Mouse (Mus musculus) forebrain, embryonic 16.5 days (tissue): ENCODE results near the gene Mast4. TPM values are rescaled to one million over a fixed set of nuclear protein-coding genes. Genes with fewer than 3 reads are reported as not detected.
A peak's percentile ranks its signal among the peaks of the same experiment; 100 is the strongest.

ENCODE experiments used
- ATAC-seq: fragments of 200-750 bp; cut with Nextera tagmentation; 2 replicates; pipeline ENCODE4 v1.8.0; 2017; ENCODE audit warnings: mild to moderate bottlenecking, moderate library complexity
- H3K27ac ChIP-seq: fragments of 300-500 bp; sonication (generic); 2 replicates; pipeline ENCODE4 v1.5.1; 2014; ENCODE audit warnings: low read length, control low read depth
- H3K27me3 ChIP-seq: fragments of 300-500 bp; sonication (generic); replicated peaks from 2 replicates; pipeline ENCODE4 v1.6.1; 2014; ENCODE audit warnings: low read length; ENCODE audit not compliant: control insufficient read depth, insufficient read depth
- H3K36me3 ChIP-seq: fragments of 300-500 bp; sonication (generic); 2 replicates; pipeline ENCODE4 v1.6.1; 2014; ENCODE audit not compliant: control insufficient read depth, insufficient read depth
- H3K4me1 ChIP-seq: fragments of 300-500 bp; sonication (generic); replicated peaks from 2 replicates; pipeline ENCODE4 v1.6.1; 2014; ENCODE audit warnings: low read length; ENCODE audit not compliant: control insufficient read depth, insufficient read depth
- H3K4me2 ChIP-seq: fragments of 300-500 bp; sonication (generic); 2 replicates; pipeline ENCODE4 v1.6.1; 2014; ENCODE audit warnings: mild to moderate bottlenecking, low read length, control low read depth
- H3K4me3 ChIP-seq: fragments of 300-500 bp; sonication (generic); replicated peaks from 2 replicates; pipeline ENCODE4 v1.5.1; 2014; ENCODE audit warnings: mild to moderate bottlenecking, low read length, control low read depth
- H3K9ac ChIP-seq: fragments of 300-500 bp; sonication (generic); replicated peaks from 2 replicates; pipeline ENCODE4 v1.6.1; 2014; ENCODE audit warnings: low read depth, low read length, control low read depth
- H3K9me3 ChIP-seq: fragments of 300-500 bp; sonication (generic); 2 replicates; pipeline ENCODE4 v1.6.1; 2016; ENCODE audit warnings: low read length; ENCODE audit not compliant: control insufficient read depth
- WGBS: fragments of 180-500 bp; shearing (Covaris S2); extraction: QIAGEN DNeasy Blood & Tissue Kit; methylation state at CpG from one replicate; pipeline ENCODE4 v1.1.7; 2014; 5-methylcytosine and 5-hydroxymethylcytosine counted together
- polyA plus RNA-seq: library from polyadenylated mRNA; unstranded; fragments of >200 nt; fragmentation: Nextera tagmentation; extraction: Ambion mirVana; gene quantifications from 2 replicates; pipeline ENCODE4 v1.2.1, GENCODE M21; 2015

Gene Mast4
- polyA plus RNA-seq, 1 experiment from 2014 or later = 15.7 TPM

GRCm38 (mm10) chr13:103144343-103144742, 190.0 kb downstream of the Mast4 start:
- Histone ChIP-seq H3K9ac (no peak overlapping the region), H3K27me3 (no peaks in the 10 kb centered on the region), H3K36me3 (no peaks in the 10 kb centered on the region), H3K27ac (no peak overlapping the region), H3K4me3 (no peak overlapping the region), H3K4me1 (no peaks in the 10 kb centered on the region), H3K4me2 (no peak overlapping the region), H3K9me3 (no peaks in the 10 kb centered on the region)
- no peak for ATAC-seq
- WGBS = 67% methylated on average over 5 of the region's 5 CpGs

- no peak overlapping the region for H3K9ac ChIP-seq
- H3K27ac ChIP-seq = no peak overlapping the region
- no peaks in the 10 kb centered on the region for H3K27me3 ChIP-seq
- WGBS = 83% methylated on average over 5 of the region's 5 CpGs
- no peaks in the 10 kb centered on the region for H3K9me3 ChIP-seq
- H3K36me3 ChIP-seq = no peaks in the 10 kb centered on the region
- H3K4me3 ChIP-seq = no peak overlapping the region
- no peak overlapping the region for H3K4me2 ChIP-seq
- no peak for ATAC-seq
- no peaks in the 10 kb centered on the region for H3K4me1 ChIP-seq
Measured at GRCm38 (mm10) chr13:103141304-103141703, 193.0 kb downstream of the Mast4 start.

DNA sequence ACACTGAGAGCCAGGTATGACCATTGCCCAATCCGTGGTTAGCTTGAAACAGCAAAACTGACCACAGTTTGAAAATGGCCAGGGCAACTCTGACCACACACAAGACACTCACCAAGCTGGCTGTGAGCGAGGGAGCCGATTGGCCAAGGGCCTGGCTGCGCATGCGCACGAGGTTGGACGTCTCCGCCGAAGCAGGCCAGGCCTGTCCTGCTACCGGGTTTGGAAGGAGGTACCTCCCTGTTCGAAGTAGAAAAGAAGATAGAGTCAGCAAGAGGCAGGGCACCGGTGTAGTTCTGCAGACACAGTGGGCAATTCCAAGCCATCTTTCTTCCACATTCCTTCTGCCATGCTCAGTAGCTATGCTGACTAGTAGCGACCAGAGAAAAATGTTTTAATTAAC, 194.2 kb downstream of the Mast4 start:
- H3K27ac ChIP-seq = no peak overlapping the region
- H3K9ac ChIP-seq = no peak overlapping the region
- H3K4me1 ChIP-seq = no peaks in the 10 kb centered on the region
- ATAC-seq = no peak
- no peaks in the 10 kb centered on the region for H3K36me3 ChIP-seq
- 93% methylated on average over 13 of the region's 13 CpGs for WGBS
- H3K4me2 ChIP-seq = no peak overlapping the region
- no peaks in the 10 kb centered on the region for H3K27me3 ChIP-seq
- H3K9me3 ChIP-seq = no peaks in the 10 kb centered on the region
- H3K4me3 ChIP-seq = no peak overlapping the region

GRCm38 (mm10) chr13:103138298-103138697, 196.0 kb downstream of the Mast4 start:
- Histone ChIP-seq H3K27me3 (no peaks in the 10 kb centered on the region), H3K9ac (no peak overlapping the region), H3K36me3 (no peaks in the 10 kb centered on the region), H3K9me3 (no peaks in the 10 kb centered on the region), H3K4me1 (no peaks in the 10 kb centered on the region), H3K4me2 (no peak overlapping the region), H3K4me3 (no peak overlapping the region), H3K27ac (no peak overlapping the region)
- ATAC-seq = no peak

- 85% methylated on average over 17 of the region's 17 CpGs for WGBS
- ATAC-seq = peak; percentile 23; the same call in 1 of the 2 replicates
Measured at GRCm38 (mm10) chr13:103135224-103135883, 198.9 kb downstream of the Mast4 start.

GRCm38 (mm10) chr13:103131781-103132180, 202.5 kb downstream of the Mast4 start:
- WGBS = 90% methylated on average over 2 of the region's 2 CpGs
- no peaks in the 10 kb centered on the region for H3K9me3 ChIP-seq
- H3K9ac ChIP-seq = no peak overlapping the region
- H3K27me3 ChIP-seq = no peaks in the 10 kb centered on the region; the same call in 1 of the 2 replicates
- H3K27ac ChIP-seq = no peak overlapping the region
- H3K4me1 ChIP-seq = 0 out of 2 replicates have a peak, but pooled peaks cover 2% of the 10 kb centered on the region
- no peak overlapping the region for H3K4me3 ChIP-seq
- ATAC-seq = no peak
- H3K4me2 ChIP-seq = no peak overlapping the region
- H3K36me3 ChIP-seq = no peaks in the 10 kb centered on the region

More at GRCm38 (mm10) chr13:103135224-103135883, 198.9 kb downstream of the Mast4 start:
- Histone ChIP-seq H3K9me3 (no peaks in the 10 kb centered on the region), H3K4me2 (no peak overlapping the region), H3K4me3 (no peak overlapping the region), H3K36me3 (no peaks in the 10 kb centered on the region), H3K27ac (no peak overlapping the region), H3K9ac (no peak overlapping the region), H3K4me1 (no peaks in the 10 kb centered on the region), H3K27me3 (no peaks in the 10 kb centered on the region)

DNA sequence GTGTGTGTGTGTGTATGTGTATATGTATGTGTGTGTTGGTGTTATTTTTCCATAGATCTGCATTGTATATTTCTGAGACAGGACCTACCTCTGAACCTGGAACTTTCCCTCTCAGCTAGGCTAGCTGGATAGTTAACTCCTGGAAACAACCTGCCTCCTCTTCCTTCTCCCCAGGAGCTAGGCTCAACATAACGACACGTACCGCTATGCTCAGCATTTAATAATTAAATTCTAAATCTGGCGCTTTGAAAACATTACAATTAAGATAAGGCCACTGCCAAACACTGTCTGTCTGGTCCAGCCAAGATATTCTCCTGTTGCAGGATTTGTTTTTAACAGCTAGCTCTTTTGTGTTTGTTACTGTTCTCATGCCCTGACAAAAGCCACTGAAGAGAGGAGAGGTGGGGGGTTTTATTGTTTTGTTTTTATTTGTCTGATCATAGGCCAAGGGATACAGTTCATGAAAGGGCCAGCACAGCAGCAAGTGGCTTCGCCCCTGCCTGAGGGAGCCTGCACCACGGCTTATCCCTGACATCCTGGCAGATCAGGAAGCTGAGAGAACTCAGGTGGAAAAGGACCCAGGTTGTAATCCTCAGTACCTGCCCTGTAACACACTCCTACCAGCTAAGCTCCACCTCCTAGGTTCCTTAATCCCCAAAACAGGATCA, 205.0 kb downstream of the Mast4 start:
- H3K4me1 ChIP-seq = 0 out of 2 replicates have a peak, but pooled peaks cover 4% of the 10 kb centered on the region
- no peaks in the 10 kb centered on the region; the same call in 1 of the 2 replicates for H3K27me3 ChIP-seq
- no peaks in the 10 kb centered on the region for H3K9me3 ChIP-seq
- no peak for ATAC-seq
- H3K9ac ChIP-seq = no peak overlapping the region
- H3K4me3 ChIP-seq = no peak overlapping the region
- no peak overlapping the region for H3K4me2 ChIP-seq
- WGBS = 37% methylated on average over 6 of the region's 6 CpGs
- no peak overlapping the region for H3K27ac ChIP-seq
- no peaks in the 10 kb centered on the region for H3K36me3 ChIP-seq

DNA sequence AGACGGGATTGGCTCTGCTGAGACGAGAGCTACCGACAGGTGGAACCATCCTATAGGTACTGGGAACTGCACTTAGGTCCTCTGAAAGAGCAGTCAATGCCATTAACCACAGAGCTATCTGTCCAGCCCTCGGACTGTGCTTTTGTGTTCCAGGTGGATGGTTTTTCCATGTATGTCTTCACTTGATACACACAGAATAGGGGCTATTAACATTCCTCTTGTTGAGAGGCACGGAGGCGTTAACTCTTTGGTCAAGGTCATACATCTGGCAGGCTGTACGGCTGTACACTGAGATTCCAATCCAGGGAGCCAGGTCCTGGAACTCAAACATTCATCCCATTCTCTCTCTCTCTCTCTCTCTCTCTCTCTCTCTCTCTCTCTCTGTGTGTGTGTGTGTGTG, 205.6 kb downstream of the Mast4 start:
- Histone ChIP-seq H3K27ac (no peak overlapping the region), H3K4me1 (0 out of 2 replicates have a peak, but pooled peaks cover 4% of the 10 kb centered on the region), H3K27me3 (peaks cover 2% of the 10 kb centered on the region; the same call in 1 of the 2 replicates), H3K4me2 (no peak overlapping the region), H3K9me3 (no peaks in the 10 kb centered on the region), H3K36me3 (no peaks in the 10 kb centered on the region), H3K4me3 (no peak overlapping the region), H3K9ac (no peak overlapping the region)
- no peak for ATAC-seq
- 61% methylated on average over 7 of the region's 7 CpGs for WGBS

GRCm38 (mm10) chr13:103127594-103127993, 206.7 kb downstream of the Mast4 start:
- no peaks in the 10 kb centered on the region for H3K9me3 ChIP-seq
- H3K27ac ChIP-seq = no peak overlapping the region
- no peak overlapping the region for H3K4me3 ChIP-seq
- 0 out of 2 replicates have a peak, but pooled peaks cover 4% of the 10 kb centered on the region for H3K4me1 ChIP-seq
- no peak overlapping the region for H3K9ac ChIP-seq
- WGBS = 70% methylated on average over 5 of the region's 5 CpGs
- peaks cover 4% of the 10 kb centered on the region; the same call in 1 of the 2 replicates for H3K27me3 ChIP-seq
- no peaks in the 10 kb centered on the region for H3K36me3 ChIP-seq
- ATAC-seq = peak; percentile 57
- no peak overlapping the region for H3K4me2 ChIP-seq
